Mouse (Mus musculus) macrophage (primary cell): ENCODE data around the gene Bend3. TPM values are rescaled to one million over a fixed set of nuclear protein-coding genes. Genes with fewer than 3 reads are reported as not detected.
"Not testable (repeated sequence)": the region's sequence is repeated elsewhere in the genome, so short reads cannot be mapped to it uniquely, and the experiment has no call there.

Experiments
- H3K27ac ChIP-seq: fragments of 350-480 bp; formaldehyde crosslinking; 2 replicates; pipeline ENCODE4 v1.9.0; 2021
- H3K36me3 ChIP-seq: fragments of 350-480 bp; formaldehyde crosslinking; 2 replicates; pipeline ENCODE4 v1.9.0; 2021; ENCODE audit errors: inconsistent target
- H3K4me3 ChIP-seq: fragments of 350-480 bp; formaldehyde crosslinking; 2 replicates; pipeline ENCODE4 v1.9.0; 2021; ENCODE audit errors: inconsistent target
- H3K79me2 ChIP-seq: fragments of 350-480 bp; formaldehyde crosslinking; 2 replicates; pipeline ENCODE4 v1.9.0; 2021; ENCODE audit errors: inconsistent target
- WGBS: methylation state at CpG from one replicate; pipeline ENCODE4 v1.1.7; 2026; ENCODE audit warnings: inconsistent platforms; ENCODE audit not compliant: missing documents; 5-methylcytosine and 5-hydroxymethylcytosine counted together
- polyA plus RNA-seq: library from polyadenylated mRNA; stranded (reverse); fragments of 250-400 nt; gene quantifications from 3 replicates; pipeline ENCODE4 v1.2.4, GENCODE M21; 2018; ENCODE audit warnings: inconsistent platforms

Gene Bend3
- polyA plus RNA-seq, 1 experiment from 2014 or later = 2.3 TPM

- Histone ChIP-seq H3K79me2 (no peaks in the 10 kb centered on the region), H3K36me3 (no peaks in the 10 kb centered on the region), H3K27ac (no peak overlapping the region), H3K4me3 (no peak overlapping the region)
- WGBS = 94% methylated on average over 7 of the region's 7 CpGs
These were observed 10.5 kb downstream of the Bend3 start for GRCm38 (mm10) chr10:43489139-43489538.

DNA sequence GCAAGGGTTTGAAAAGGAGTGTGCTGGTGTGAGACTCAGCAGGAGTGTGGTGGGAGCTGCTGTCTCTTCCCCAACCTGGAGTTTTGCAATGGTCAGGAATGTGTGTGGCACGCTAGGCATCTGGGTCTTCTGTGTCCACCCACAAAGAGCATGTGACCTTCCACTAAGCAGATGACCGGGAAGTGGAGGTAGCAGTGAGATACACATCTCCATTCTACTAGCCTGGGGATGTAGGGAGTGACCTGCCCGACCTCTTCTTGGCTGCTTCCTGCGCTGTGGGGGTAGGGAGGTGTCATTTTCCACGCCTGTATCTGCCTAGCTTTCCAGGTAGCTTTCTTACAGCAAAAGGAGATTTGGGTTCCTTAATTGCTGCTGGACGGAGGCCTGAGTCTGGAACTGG lies 10.9 kb downstream of the Bend3 start:
- H3K79me2 ChIP-seq = no peaks in the 10 kb centered on the region
- 57% methylated on average over 6 of the region's 6 CpGs for WGBS
- H3K4me3 ChIP-seq = no peak overlapping the region
- H3K27ac ChIP-seq = no peak overlapping the region
- H3K36me3 ChIP-seq = no peaks in the 10 kb centered on the region

- H3K36me3 ChIP-seq = no peaks in the 10 kb centered on the region
- H3K79me2 ChIP-seq = no peaks in the 10 kb centered on the region
- no peak overlapping the region for H3K4me3 ChIP-seq
- no peak overlapping the region for H3K27ac ChIP-seq
- 76% methylated on average over 7 of the region's 8 CpGs for WGBS
These were observed 11.4 kb downstream of the Bend3 start for GRCm38 (mm10) chr10:43490034-43490433.

DNA sequence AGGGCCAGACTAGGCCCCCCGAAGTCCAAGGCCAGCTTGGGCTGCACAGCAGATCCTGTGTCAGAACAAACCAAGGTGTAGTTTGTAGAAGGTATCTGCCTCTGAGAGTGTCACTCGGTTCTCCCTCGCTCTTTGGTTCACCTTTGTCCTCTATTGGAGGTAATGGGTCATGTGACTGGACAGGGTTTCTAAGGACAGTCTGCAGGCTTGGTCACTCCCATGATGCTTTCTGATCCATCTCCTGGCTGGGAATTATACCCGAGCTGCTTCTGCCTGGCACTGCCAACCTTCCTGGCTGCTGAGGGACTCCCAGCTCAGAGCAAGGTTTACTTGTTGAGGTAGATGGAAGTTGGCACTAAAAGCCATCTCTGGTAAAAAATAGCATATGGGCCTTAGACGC lies 12.2 kb downstream of the Bend3 start:
- WGBS = 90% methylated on average over 5 of the region's 5 CpGs
- H3K27ac ChIP-seq = no peak overlapping the region
- no peak overlapping the region for H3K4me3 ChIP-seq
- H3K79me2 ChIP-seq = no peaks in the 10 kb centered on the region
- no peaks in the 10 kb centered on the region for H3K36me3 ChIP-seq

- 100% methylated on average over 4 of the region's 4 CpGs for WGBS
- no peak overlapping the region for H3K27ac ChIP-seq
- no peak overlapping the region for H3K4me3 ChIP-seq
- H3K79me2 ChIP-seq = no peaks in the 10 kb centered on the region
- no peaks in the 10 kb centered on the region for H3K36me3 ChIP-seq
These were observed 24.0 kb downstream of the Bend3 start for GRCm38 (mm10) chr10:43502599-43502998.

GRCm38 (mm10) chr10:43504291-43504690 lies 25.7 kb downstream of the Bend3 start:
- H3K4me3 ChIP-seq = no peak overlapping the region
- no CpG with 5 or more reads among the region's 1 CpGs for WGBS
- H3K36me3 ChIP-seq = no peaks in the 10 kb centered on the region
- H3K27ac ChIP-seq = no peak overlapping the region
- no peaks in the 10 kb centered on the region for H3K79me2 ChIP-seq

GRCm38 (mm10) chr10:43507051-43507450 lies 28.4 kb downstream of the Bend3 start:
- WGBS = 90% methylated on average over 4 of the region's 4 CpGs
- Histone ChIP-seq H3K79me2 (no peaks in the 10 kb centered on the region), H3K27ac (no peak overlapping the region), H3K4me3 (no peak overlapping the region), H3K36me3 (no peaks in the 10 kb centered on the region)

GRCm38 (mm10) chr10:43509228-43509627 lies 30.6 kb downstream of the Bend3 start:
- WGBS = 92% methylated on average over 7 of the region's 7 CpGs
- Histone ChIP-seq H3K27ac (no peak overlapping the region), H3K4me3 (no peak overlapping the region), H3K79me2 (no peaks in the 10 kb centered on the region), H3K36me3 (no peaks in the 10 kb centered on the region)

DNA sequence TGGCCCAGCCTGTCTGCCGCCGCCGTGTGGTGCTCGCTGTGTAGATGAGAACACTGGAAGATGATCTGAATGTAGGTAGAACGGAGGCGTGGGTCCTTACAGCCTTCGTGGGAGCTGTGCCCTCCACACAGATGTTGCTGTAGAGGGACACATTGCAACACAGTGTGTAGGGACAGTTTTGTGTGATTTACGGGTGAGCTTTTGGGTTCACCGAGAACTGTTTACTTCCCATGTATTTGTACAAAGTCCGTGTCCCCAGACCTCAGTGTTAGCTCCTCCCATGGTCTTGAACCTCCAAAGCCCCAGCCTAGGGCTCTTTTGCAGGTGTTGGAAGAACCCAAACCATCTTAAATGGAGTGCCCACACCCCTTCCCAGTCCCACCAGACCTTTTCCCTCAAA lies 34.3 kb downstream of the Bend3 start:
- Histone ChIP-seq H3K4me3 (no peak overlapping the region), H3K27ac (no peak overlapping the region), H3K36me3 (no peaks in the 10 kb centered on the region), H3K79me2 (no peaks in the 10 kb centered on the region)
- 94% methylated on average over 10 of the region's 10 CpGs for WGBS

- no peak overlapping the region for H3K27ac ChIP-seq
- no peak overlapping the region for H3K4me3 ChIP-seq
- H3K36me3 ChIP-seq = no peaks in the 10 kb centered on the region
- 93% methylated on average over 6 of the region's 6 CpGs for WGBS
- H3K79me2 ChIP-seq = no peaks in the 10 kb centered on the region
These were observed 38.5 kb downstream of the Bend3 start for GRCm38 (mm10) chr10:43516992-43517660.

GRCm38 (mm10) chr10:43517836-43518235 lies 39.2 kb downstream of the Bend3 start:
- WGBS = 88% methylated on average over 4 of the region's 4 CpGs
- H3K27ac ChIP-seq = no peak overlapping the region
- no peaks in the 10 kb centered on the region for H3K36me3 ChIP-seq
- no peaks in the 10 kb centered on the region for H3K79me2 ChIP-seq
- H3K4me3 ChIP-seq = no peak overlapping the region

GRCm38 (mm10) chr10:43518368-43518767 lies 39.7 kb downstream of the Bend3 start:
- H3K4me3 ChIP-seq = no peak overlapping the region
- H3K36me3 ChIP-seq = no peaks in the 10 kb centered on the region
- WGBS = 94% methylated on average over 11 of the region's 13 CpGs
- H3K27ac ChIP-seq = no peak overlapping the region
- no peaks in the 10 kb centered on the region for H3K79me2 ChIP-seq

- Histone ChIP-seq H3K36me3 (peaks cover 2% of the 10 kb centered on the region; the same call in 1 of the 2 replicates), H3K79me2 (no peaks in the 10 kb centered on the region), H3K27ac (no peak overlapping the region), H3K4me3 (no peak overlapping the region)
- 94% methylated on average over 2 of the region's 2 CpGs for WGBS
These were observed 41.3 kb downstream of the Bend3 start for GRCm38 (mm10) chr10:43519977-43520376.

- 88% methylated on average over 10 of the region's 10 CpGs for WGBS
- H3K27ac ChIP-seq, H3K36me3 ChIP-seq, H3K79me2 ChIP-seq, H3K4me3 ChIP-seq: not testable (repeated sequence)
These were observed 45.3 kb downstream of the Bend3 start, which contains the start of gene Gm9803 for GRCm38 (mm10) chr10:43523931-43524330. Gene Gm9803, plus strand, starts transcription at chr10:43524084.

- Histone ChIP-seq H3K36me3 (peaks cover 27% of the 10 kb centered on the region), H3K27ac (no peak overlapping the region)
These were observed 48.9 kb downstream of the Bend3 start for GRCm38 (mm10) chr10:43527283-43528269.

More at GRCm38 (mm10) chr10:43527283-43528269, 48.9 kb downstream of the Bend3 start:
- 87% methylated on average over 15 of the region's 15 CpGs for WGBS
- Histone ChIP-seq H3K4me3 (no peak overlapping the region), H3K79me2 (no peaks in the 10 kb centered on the region)
